Mouse (Mus musculus): Measurements from ENCODE around the gene Adam11. TPM values are rescaled to one million over a fixed set of nuclear protein-coding genes. Genes with fewer than 3 reads are reported as not detected.

The Adam11 gene
- polyA plus RNA-seq, 1 experiment from 2014 or later, result 11.3 TPM

- H3K9ac ChIP-seq, result no peak overlapping the region
- H3K9me3 ChIP-seq (replicated peaks), result no peaks in the 10 kb centered on the region
- peaks cover 56% of the 10 kb centered on the region for H3K4me1 ChIP-seq
- peaks cover 10% of the 10 kb centered on the region; the same call in 1 of the 2 replicates for H3K27me3 ChIP-seq
- no peak for ATAC-seq (replicated peaks; ENCODE audit: low FRiP score)
- WGBS, result 64% methylated on average over 18 of the region's 18 CpGs
- no peak overlapping the region for H3K4me3 ChIP-seq (replicated peaks)
- H3K36me3 ChIP-seq, result peaks cover 8% of the 10 kb centered on the region; the same call in 1 of the 2 replicates
- H3K4me2 ChIP-seq, result no peak overlapping the region
- no peak overlapping the region for H3K27ac ChIP-seq
Measured at GRCm38 (mm10) chr11:102772771-102773700, 11.8 kb downstream of the Adam11 start.

GRCm38 (mm10) chr11:102773713-102774611 is 12.7 kb downstream of the Adam11 start:
- H3K9me3 ChIP-seq (replicated peaks), result no peaks in the 10 kb centered on the region
- H3K4me1 ChIP-seq, result peaks cover 64% of the 10 kb centered on the region
- H3K4me2 ChIP-seq, result peak overlapping the region; percentile 99
- under 1% methylated on average over 46 of the region's 46 CpGs for WGBS
- peak; percentile 20 for ATAC-seq (replicated peaks; ENCODE audit: low FRiP score)
- H3K27ac ChIP-seq, result peak overlapping the region; percentile 93
- peak overlapping the region; percentile 75 for H3K9ac ChIP-seq
- peaks cover 10% of the 10 kb centered on the region; the same call in 1 of the 2 replicates for H3K27me3 ChIP-seq
- H3K4me3 ChIP-seq (replicated peaks), result peak overlapping the region; percentile 55
- H3K36me3 ChIP-seq, result peaks cover 8% of the 10 kb centered on the region; the same call in 1 of the 2 replicates

- H3K9me3 ChIP-seq (replicated peaks), result no peaks in the 10 kb centered on the region
- under 1% methylated on average over 25 of the region's 25 CpGs for WGBS
- peak overlapping the region; percentile 93 for H3K27ac ChIP-seq
Measured at GRCm38 (mm10) chr11:102774621-102775141, 13.4 kb downstream of the Adam11 start.

GRCm38 (mm10) chr11:102777598-102777997 is 16.4 kb downstream of the Adam11 start:
- H3K27ac ChIP-seq, result peak overlapping the region; percentile 59
- ATAC-seq (replicated peaks; ENCODE audit: low FRiP score), result 0 out of 2 replicates have a peak, but pooled peaks have one; percentile 8
- 25% methylated on average over 21 of the region's 21 CpGs for WGBS
- H3K27me3 ChIP-seq, result peaks cover 3% of the 10 kb centered on the region; the same call in 1 of the 2 replicates
- peak overlapping the region; percentile 63 for H3K4me2 ChIP-seq
- H3K36me3 ChIP-seq, result peaks cover 8% of the 10 kb centered on the region; the same call in 1 of the 2 replicates
- peak overlapping the region; percentile 31 for H3K4me3 ChIP-seq (replicated peaks)
- H3K4me1 ChIP-seq, result peaks cover 46% of the 10 kb centered on the region
- H3K9me3 ChIP-seq (replicated peaks), result no peaks in the 10 kb centered on the region
- peak overlapping the region; percentile 19; the same call in 1 of the 2 replicates for H3K9ac ChIP-seq

More at GRCm38 (mm10) chr11:102774621-102775141, 13.4 kb downstream of the Adam11 start:
- peaks cover 8% of the 10 kb centered on the region; the same call in 1 of the 2 replicates for H3K36me3 ChIP-seq
- H3K4me1 ChIP-seq, result peaks cover 60% of the 10 kb centered on the region
- H3K9ac ChIP-seq, result peak overlapping the region; percentile 75
- H3K4me2 ChIP-seq, result peak overlapping the region; percentile 99
- peak overlapping the region; percentile 55 for H3K4me3 ChIP-seq (replicated peaks)
- peaks cover 10% of the 10 kb centered on the region for H3K27me3 ChIP-seq
- ATAC-seq (replicated peaks; ENCODE audit: low FRiP score), result peak; percentile 91

GRCm38 (mm10) chr11:102778165-102778564 is 16.9 kb downstream of the Adam11 start:
- Histone ChIP-seq H3K4me1 (peaks cover 46% of the 10 kb centered on the region), H3K4me3 (replicated peaks) (peak overlapping the region; percentile 31), H3K9me3 (replicated peaks) (no peaks in the 10 kb centered on the region), H3K27ac (peak overlapping the region; percentile 59), H3K36me3 (peaks cover 8% of the 10 kb centered on the region; the same call in 1 of the 2 replicates), H3K9ac (peak overlapping the region; percentile 19; the same call in 1 of the 2 replicates), H3K27me3 (peaks cover 3% of the 10 kb centered on the region; the same call in 1 of the 2 replicates), H3K4me2 (peak overlapping the region; percentile 63)
- no peak for ATAC-seq (replicated peaks; ENCODE audit: low FRiP score)
- WGBS, result 15% methylated on average over 14 of the region's 14 CpGs

GRCm38 (mm10) chr11:102778597-102778996 is 17.4 kb downstream of the Adam11 start:
- peaks cover 3% of the 10 kb centered on the region; the same call in 1 of the 2 replicates for H3K27me3 ChIP-seq
- H3K9me3 ChIP-seq (replicated peaks), result no peaks in the 10 kb centered on the region
- 33% methylated on average over 5 of the region's 5 CpGs for WGBS
- peaks cover 46% of the 10 kb centered on the region for H3K4me1 ChIP-seq
- ATAC-seq (replicated peaks; ENCODE audit: low FRiP score), result no peak
- H3K4me3 ChIP-seq (replicated peaks), result no peak overlapping the region
- H3K27ac ChIP-seq, result peak overlapping the region; percentile 59; the same call in 1 of the 2 replicates
- peaks cover 8% of the 10 kb centered on the region; the same call in 1 of the 2 replicates for H3K36me3 ChIP-seq
- no peak overlapping the region for H3K9ac ChIP-seq
- peak overlapping the region; percentile 63; the same call in 1 of the 2 replicates for H3K4me2 ChIP-seq

- peaks cover 46% of the 10 kb centered on the region for H3K4me1 ChIP-seq
- H3K27ac ChIP-seq, result 0 out of 2 replicates have a peak overlapping the region, but pooled peaks have one; percentile 59
- 80% methylated on average over 8 of the region's 8 CpGs for WGBS
- peaks cover 3% of the 10 kb centered on the region; the same call in 1 of the 2 replicates for H3K27me3 ChIP-seq
- H3K4me3 ChIP-seq (replicated peaks), result no peak overlapping the region
- no peak for ATAC-seq (replicated peaks; ENCODE audit: low FRiP score)
- no peak overlapping the region for H3K9ac ChIP-seq
- peaks cover 8% of the 10 kb centered on the region; the same call in 1 of the 2 replicates for H3K36me3 ChIP-seq
- H3K4me2 ChIP-seq, result no peak overlapping the region
- no peaks in the 10 kb centered on the region for H3K9me3 ChIP-seq (replicated peaks)
Measured at GRCm38 (mm10) chr11:102779081-102779638, 17.9 kb downstream of the Adam11 start.

GRCm38 (mm10) chr11:102779824-102780223 is 18.6 kb downstream of the Adam11 start:
- ATAC-seq (replicated peaks; ENCODE audit: low FRiP score), result no peak
- Histone ChIP-seq H3K36me3 (peaks cover 8% of the 10 kb centered on the region; the same call in 1 of the 2 replicates), H3K27ac (no peak overlapping the region), H3K4me3 (replicated peaks) (no peak overlapping the region), H3K27me3 (peaks cover 3% of the 10 kb centered on the region; the same call in 1 of the 2 replicates), H3K4me1 (peaks cover 44% of the 10 kb centered on the region), H3K9me3 (replicated peaks) (no peaks in the 10 kb centered on the region), H3K9ac (no peak overlapping the region), H3K4me2 (peak overlapping the region; percentile 16)
- 68% methylated on average over 7 of the region's 7 CpGs for WGBS

GRCm38 (mm10) chr11:102780271-102780985 is 19.2 kb downstream of the Adam11 start:
- peaks cover 8% of the 10 kb centered on the region; the same call in 1 of the 2 replicates for H3K36me3 ChIP-seq
- no peak for ATAC-seq (replicated peaks; ENCODE audit: low FRiP score)
- 45% methylated on average over 11 of the region's 11 CpGs for WGBS
- peak overlapping the region; percentile 16 for H3K4me2 ChIP-seq
- H3K4me1 ChIP-seq, result peaks cover 38% of the 10 kb centered on the region
- peaks cover 3% of the 10 kb centered on the region; the same call in 1 of the 2 replicates for H3K27me3 ChIP-seq
- H3K27ac ChIP-seq, result 0 out of 2 replicates have a peak overlapping the region, but pooled peaks have one; percentile 37
- H3K9ac ChIP-seq, result no peak overlapping the region
- no peak overlapping the region for H3K4me3 ChIP-seq (replicated peaks)
- H3K9me3 ChIP-seq (replicated peaks), result no peaks in the 10 kb centered on the region

- Histone ChIP-seq H3K27ac (no peak overlapping the region), H3K36me3 (peaks cover 8% of the 10 kb centered on the region; the same call in 1 of the 2 replicates), H3K9ac (no peak overlapping the region), H3K4me3 (replicated peaks) (no peak overlapping the region), H3K9me3 (replicated peaks) (no peaks in the 10 kb centered on the region), H3K4me2 (no peak overlapping the region), H3K27me3 (peaks cover 3% of the 10 kb centered on the region; the same call in 1 of the 2 replicates), H3K4me1 (peaks cover 33% of the 10 kb centered on the region)
- 44% methylated on average over 10 of the region's 10 CpGs for WGBS
- no peak for ATAC-seq (replicated peaks; ENCODE audit: low FRiP score)
Measured at GRCm38 (mm10) chr11:102780986-102781351, 19.7 kb downstream of the Adam11 start.

All from kidney, embryonic 15.5 days (tissue).